Mouse (Mus musculus) kidney, adult 11 months (tissue): Measurements from ENCODE around the gene Shroom1.

ENCODE experiments used
- DNase-seq: peaks from one replicate; pipeline ENCODE4 v3.0.0; 2022

The Shroom1 gene

DNA sequence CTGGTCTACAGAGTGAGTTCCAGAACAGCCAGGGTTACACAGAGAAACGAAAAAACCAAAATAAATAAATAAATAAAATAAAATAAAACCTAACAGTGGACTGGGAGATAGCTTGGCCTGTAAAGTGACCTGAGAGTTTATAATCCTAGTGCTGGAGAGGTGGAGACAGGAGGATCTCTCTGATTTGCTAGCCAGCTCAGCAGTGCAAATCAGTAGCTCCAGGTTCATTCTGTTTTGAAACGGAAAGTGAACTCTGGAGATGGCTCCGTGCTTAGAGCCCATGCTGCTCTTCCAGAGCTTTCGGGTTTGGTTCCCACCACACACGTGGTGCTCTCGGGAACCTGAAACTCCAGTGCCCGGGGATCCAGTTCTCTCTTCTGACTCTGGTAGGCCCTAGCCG, 9.0 kb upstream of the Shroom1 start:
- DNase-seq = no peak

DNA sequence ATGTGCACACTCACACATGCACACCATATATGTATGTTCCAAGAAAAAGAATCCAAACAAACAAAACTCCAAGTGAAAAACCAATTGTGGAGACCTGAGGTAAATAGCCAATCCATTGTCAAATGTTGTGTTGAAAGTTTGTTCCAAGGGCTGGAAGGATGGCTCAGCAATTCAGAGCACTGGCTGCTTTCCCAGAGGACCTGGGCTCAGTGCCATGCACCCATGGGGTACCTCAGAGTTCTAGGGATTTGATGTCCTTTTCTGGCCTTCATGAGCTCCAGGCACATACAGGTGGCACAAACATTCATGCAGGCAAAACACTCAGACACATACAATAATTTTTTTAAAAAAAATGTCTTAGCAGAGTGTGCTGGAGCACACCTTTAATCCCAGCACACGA, 8.5 kb upstream of the Shroom1 start:
- DNase-seq = peak; percentile 74

DNA sequence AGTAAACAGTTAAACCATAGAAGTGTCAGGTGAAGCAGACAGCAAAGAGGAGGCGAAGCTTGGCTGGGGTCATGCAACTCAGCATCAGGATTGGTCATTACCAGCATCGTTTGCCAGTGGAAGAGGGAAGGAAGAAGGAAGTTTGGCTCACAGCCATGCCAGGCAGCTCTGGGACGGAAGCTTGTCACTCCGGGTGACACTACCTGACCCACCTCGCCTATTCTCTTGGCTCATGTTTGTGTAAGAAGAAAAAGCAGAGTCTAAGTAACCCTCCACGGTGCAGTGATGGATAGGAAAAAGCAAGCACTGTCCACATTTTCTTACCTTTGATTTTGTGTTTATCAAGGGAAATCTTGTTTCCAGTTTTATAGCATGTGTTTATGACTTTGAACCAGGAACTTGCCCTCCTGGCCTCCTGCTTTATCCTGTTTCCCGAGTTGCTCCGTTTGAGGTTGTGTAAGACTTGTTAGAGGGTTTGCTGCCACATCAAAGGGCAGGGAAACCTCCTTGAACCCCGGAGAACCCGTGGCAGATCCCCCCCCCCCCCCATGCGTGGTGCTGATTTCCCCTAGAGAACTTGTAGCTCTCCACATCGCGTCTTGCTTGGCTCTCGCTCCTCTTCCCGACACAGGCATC, 6.8 kb upstream of the Shroom1 start:
- DNase-seq = no peak

DNA sequence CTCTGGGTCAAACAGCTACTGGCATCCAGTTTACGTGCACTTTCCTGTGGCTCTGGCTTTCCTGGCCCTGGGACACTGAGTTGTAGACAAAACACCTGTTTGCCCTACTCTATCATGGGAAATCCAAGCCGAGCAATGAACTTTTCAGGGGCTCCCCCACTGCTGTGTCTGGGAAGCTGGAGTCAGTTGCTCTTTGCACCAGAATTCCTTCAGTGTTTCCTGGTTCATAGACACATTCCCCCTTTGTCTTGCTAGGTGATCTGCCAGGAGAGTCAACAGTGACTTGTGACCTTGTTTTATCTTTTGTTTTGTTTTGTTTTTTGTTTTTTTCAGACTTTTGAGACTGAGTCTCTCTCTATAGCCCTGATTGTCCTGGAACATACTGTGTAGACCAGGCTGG, 5.6 kb upstream of the Shroom1 start:
- DNase-seq = no peak

DNA sequence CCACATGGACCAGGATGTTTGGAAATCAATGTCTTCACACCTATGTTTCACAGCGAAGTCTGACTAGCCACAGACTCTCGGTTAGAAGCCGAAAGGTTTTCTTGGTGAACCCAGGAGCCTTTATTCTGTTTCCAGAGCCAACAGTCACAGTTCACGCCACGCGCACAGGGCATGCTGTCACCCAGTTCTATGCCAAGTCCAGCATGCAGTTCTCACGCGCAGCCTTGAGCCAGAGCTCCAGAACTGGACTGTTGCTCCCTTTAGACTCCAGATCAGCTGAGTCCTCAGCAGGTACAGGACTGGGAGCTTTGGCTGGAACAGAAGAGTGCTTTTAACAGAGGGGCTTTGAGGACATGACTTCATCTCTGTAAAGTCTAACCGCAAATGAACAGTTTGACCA, 4.6 kb upstream of the Shroom1 start:
- peak; percentile 31 for DNase-seq

DNA sequence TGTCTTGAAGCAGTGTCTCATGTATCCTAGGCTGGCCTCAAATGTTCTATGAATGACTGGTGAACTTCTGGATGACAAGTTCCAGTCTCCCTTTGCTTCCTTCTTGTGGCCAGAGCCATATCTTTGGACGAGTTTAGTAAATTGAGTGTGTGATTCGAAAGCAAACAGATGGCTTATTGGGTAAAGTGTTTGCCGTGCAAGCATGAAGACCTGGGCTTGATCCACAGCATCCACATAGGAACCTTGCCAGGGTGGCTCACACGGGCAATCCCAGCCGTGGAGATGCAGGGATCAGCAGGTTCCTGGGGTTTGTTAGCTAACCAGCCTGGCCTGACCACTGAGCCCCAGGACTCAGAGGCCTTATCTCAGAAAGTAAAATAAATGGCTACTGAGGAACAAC, 4.0 kb upstream of the Shroom1 start:
- DNase-seq = no peak

DNA sequence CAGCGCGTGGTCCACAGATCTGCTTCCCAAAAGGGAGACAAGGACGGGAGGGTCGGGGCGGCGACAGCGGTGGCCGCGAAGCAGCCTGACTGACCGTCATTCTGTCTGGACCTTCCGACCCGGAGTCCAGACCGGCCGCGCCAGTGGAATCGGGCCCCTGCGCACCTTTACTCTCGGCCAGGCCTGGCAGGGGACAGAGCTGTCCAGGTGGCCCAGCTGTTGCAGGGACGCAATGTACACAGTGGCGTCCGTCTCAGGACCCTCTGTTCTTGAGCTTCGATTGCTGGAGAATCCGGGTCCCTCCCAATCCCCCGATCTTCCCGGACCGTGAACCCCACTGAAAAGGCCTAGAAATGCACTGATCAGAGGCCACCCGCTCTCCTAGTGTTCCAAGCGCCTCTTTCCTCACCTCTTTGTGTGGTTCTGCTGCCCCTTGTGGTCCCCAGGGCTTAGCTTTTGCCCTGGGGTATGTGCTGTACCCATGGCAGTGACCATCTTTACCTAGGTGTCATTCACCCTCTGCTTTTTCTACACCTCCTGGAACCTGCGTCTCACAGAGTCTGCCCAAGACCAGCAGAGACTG, 458 bp downstream of the Shroom1 start:
- no peak for DNase-seq

DNA sequence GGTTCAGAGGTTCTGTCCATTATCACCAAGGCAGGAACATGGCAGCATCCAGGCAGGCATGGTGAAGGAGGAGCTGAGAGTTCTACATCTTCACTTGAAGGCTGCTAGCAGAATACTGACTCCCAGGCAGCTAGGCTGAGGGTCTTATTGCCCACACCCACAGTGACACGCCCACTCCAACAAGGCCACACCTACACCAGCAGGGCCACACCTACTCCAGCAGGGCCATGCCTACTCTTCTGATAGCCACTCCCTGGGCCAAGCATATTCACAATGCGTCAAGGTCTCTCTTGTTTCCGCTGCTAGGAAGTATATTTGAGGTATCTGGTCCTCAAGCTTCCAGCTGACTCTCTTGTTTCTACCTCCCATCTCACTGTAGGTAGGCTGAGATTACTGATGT, 2.0 kb downstream of the Shroom1 start:
- DNase-seq = no peak

DNA sequence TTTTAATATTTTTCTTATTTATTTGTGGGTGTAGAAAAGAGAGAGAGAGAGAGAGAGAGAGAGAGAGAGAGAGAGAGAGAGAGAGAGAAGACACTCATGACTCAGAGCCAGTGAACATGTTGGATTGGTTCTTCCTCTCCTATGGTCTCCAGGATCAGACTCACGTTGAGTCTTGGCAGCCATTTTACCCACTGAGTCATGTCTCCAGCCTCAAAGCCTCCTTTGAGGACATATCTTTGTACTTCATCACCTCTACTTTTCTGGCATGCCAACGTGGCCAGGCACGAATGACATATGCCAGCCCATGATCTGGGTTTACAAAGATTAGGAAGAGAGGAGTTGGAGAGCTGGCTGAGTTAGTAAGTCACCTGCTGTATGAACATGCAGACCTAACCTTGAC, 3.2 kb downstream of the Shroom1 start:
- DNase-seq = no peak

DNA sequence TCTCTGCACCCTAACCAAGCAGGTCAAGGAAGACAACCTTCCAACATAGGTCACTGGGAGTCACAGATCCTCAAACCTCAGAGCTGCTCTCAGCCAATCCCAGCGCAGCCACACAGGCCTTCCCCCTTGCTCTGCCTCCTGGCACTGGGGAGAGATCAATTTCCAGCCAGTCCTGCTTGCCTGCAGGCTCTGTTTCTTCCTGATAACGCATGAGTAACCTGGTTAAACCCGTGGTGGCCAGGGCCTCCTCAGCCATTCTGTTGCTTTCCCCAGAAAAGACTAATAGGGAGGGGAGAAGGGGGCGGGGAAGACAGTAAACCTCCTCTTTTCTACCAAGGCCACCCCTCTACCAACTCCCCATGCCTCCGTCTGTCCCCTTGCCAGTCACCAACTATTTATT, 4.7 kb downstream of the Shroom1 start:
- DNase-seq = peak; percentile 30

DNA sequence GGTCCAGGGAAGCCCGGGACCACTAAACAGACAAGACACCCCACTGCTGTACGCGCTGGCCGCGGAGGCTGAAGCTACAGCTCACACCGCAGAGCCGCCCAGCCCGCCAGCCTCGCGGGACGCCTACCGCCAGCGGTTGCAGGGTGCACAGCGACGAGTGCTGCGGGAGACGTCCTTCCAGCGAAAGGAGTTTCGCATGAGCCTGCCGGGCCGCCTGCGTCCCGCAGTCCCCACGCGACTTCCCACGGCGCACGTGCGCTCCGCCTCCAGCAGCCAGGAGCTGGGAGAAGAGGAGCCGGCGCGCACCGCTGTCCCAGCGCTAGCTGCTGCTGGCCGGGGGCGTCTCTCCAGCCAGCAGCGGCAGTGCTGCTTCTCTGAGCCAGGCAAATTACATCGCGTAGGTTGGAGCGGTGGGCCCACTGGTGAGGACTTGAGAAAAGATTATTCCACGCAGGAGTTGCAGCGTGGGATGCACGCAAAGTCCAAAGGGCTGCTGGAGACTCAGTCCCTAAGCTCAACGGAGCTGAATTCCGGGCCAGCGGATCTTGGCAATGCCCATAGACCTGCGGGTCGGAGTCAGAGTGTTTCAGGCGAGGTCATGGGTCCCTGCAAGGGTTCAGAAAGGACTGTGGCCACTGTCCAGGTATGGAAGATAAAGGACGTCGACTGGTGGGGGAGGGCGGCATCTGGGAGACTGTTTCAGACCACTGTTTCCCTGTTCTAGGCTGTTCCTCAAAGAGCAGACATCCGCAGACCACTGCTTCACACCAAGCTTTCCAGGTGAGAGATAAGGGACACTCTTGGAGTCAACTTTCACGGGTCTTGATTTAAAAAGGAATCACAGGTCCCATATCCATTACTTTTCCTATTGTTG, 6.8 kb downstream of the Shroom1 start:
- DNase-seq = no peak

DNA sequence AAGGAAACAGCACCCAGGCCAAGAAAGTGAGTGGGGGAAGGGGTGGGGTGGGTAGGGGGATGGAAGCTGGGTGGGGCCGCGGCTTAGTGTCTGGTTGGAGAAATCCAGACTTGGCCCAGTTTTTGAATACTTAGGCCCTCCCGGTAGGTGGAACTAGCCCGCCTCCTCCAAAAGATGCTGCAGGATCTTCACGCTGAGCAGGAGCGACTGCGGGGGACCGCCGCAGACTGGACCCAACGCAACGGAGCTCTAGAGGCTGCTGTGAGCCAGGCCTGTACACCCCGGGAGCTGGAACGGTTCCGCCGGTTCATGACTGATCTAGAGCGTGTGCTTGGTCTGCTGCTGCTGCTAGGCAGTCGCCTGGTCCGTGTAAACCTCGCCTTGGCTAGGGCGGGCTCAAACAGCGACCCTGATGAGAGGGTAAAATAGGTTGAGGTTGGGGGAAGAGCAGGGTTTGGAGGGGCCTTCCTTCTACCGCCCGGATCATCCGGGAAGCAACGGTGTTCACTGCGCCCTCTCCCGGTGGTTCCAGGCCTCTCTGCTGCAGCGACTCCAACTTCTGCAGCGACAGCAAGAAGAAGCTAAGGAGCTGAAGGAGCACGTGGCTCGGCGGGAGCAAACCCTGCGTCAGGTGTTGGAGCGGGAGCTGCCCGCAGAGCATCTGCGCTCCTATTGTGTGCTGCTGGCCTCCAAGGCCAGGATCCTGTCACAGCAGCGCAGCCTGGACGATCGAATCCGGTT, 9.4 kb downstream of the Shroom1 start:
- peak; percentile 64 for DNase-seq

DNA sequence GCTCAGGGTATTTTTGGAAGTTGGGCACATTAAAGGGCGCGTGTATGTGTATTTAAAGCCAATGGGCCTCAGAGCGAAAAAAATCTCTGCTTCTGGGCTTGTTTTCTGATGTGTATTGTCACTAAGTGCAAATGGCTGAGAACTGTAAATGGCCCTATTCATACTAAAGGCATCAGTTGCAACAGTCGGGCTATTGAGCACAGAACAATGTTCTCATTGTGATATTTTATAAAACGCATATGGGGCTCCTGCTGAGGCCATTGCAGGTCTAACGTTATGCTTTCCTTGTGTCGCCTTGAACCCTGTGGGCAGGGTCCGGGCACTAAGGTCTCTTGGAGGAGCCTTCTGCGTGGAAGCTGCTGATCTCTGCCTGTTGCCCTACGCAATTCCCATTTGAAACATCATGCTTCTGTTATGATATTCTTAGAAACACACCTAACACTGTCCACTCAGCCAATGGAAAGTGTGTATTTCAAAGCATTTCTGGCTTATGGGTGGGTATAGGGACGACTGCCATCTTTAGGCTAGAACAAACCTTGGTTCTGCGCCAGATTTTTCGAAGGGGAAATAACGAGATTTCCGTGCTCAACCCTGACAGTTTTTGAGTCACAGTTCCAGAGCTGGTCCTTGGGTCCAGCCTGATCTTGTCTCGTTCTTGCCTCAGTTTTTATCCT, 12.4 kb downstream of the Shroom1 start:
- DNase-seq = peak; percentile 25

DNA sequence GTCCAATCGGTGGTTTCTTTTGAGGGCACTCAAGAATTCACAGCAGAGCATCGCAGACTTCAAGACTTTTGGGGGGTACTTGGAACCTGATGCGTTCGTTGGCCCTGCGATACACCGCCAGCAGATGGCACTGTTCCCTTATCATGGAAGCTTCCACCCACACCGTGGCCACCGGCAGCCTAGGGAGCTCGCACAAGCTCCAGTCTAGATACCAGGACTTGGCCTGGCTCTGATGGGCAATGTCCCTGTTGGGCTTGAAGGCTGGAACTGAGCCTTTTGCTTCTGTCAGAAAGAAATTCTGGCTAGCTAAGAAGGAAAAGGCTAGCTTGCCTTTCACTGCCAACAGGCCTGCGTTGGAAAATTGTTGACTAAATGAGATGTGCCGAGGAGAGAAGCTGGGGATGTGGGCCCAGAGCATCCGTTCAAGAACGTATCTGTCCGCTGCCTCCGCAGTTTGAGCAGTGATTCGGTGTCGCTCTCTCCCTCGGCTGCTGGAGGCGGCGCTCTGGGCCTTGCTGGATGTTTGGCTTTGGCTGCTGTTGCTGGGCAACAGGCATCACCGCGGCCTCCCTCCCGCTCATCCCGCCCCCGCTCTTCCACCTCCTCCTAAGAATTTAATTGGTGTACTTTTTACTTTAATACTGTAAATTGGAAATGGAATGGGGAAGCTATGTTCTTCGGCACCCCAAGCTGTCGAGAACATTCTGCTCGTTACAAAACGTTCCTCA, 13.1 kb downstream of the Shroom1 start, which contains the start of gene Gm9837:
TSS of gene Gm9837 (minus strand) at position 512 of the 728 bp plus-strand sequence.
- peak; percentile 73 for DNase-seq

DNA sequence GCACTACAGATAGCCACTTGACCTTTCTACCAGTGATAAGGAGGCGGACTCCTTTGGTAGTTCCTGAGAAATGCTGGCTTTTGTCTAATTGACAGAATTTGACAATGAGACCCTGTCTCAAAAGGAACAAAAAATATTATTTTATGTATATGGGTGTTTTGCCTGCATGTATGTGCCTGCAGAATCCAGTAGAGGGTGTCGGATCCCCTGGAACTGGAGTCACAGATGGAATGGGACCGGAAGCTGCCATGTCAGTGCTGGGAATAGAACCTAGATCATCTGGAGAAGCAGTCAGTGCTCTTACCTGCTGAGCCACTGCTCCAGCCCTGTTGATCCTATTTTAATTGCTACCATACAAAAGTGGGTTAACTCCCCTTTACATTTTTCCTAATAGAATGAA, 15.7 kb downstream of the Shroom1 start:
- no peak for DNase-seq

DNA sequence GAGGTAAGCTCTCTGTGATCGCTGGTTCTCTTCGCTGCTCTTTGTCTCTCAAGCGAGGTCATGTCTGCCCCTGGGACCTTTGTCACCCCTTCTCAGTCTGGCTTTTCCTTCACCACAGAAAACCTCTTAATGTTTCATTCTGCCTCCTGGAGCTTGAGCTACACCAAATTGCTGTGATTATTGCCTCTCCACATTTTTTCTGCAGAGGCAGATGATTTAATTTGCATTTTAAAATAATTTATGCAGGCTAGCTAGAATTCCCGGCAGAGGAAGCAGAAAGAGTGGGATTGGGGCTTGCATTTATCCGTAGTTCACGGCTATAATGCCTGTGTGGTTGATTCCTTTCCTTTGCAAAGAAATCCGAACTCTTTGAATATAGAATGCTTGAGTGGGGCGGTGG, 18.6 kb downstream of the Shroom1 start:
- no peak for DNase-seq

DNA sequence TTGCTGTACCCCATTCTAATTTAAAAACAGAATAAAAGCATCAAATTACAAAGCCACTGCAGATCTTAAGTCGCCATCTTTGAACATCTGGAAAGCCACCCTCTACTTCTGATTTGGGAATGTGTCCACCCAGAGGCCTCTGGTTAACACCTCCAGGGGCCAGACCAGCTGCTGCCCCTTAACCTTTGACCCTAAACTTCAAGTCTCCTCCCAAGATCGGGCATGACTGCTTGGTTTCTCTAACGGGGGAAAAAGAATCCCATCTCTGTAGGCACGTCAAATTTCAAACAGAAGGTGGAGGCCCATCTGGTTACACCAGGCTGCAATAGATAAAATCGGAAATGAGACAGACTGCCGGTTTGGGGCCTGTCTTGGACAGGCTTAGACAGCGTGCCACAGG, 20.8 kb downstream of the Shroom1 start:
- no peak for DNase-seq

DNA sequence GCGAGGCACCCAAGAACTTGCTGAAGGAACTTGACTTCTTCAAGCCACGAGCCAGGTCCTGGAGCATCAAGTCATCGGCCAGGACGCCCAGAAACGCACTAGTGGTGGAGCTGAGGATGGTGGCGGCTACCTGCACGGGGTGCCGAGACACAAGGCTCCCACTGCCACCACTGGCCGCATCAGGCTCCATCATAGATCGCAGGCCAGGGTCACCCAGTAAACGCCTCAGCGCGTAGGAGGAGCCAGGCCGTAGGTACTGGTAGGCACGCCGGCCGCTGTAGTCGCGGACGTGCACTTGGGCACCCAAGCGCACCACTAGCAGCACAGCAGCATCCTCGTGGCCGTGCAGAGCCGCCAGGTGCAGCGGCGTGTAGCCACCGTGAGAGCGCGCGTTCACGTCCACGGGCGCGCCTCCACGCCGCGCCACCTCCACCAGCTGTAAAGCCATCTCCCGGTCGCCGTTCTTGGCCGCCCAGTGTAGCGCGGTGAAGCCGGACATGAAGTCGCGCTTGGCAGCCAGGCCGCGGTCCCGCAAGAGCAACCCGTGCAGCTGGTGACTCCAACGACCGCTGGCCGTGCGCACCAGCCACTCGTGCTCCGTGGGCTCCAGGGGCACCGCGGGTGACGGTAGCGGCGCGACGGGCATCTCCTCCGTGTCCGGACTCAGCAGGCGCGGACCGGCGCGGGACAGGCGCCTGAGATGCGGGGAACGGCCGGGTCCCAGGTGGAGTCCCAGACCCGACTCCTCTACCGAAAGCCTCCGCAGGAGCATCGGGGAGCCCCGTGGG, 21.6 kb downstream of the Shroom1 start:
- DNase-seq = no peak

DNA sequence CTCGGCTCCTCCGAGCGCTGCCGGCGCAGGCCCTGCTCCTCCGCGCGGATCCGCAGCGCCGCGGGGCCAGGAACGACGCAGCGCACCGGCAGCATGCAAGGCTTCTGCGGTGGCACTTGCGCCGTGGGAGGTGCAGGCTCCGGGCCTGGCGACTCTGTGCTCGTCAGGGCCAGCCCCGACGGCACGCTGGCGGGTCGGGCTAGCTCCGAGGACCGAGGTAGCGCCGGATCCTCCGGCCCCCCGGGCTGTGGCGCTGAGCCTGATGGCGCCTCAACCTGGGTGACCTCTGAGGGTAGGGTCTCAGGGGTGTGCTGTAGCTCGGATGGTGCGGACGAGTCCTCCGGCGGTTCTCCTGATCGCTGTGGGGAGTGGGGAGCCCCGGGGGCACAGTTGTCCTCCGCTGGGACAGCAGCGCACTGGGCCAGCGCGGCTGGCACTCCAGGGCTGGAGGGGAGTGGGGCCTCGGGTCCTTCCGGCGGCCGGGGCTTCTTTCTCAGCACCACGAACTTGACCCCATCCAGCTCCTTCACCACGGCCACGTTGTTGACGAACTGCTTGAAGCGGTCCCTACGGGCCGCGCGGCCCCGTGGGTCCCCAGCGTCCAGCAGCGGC, 22.3 kb downstream of the Shroom1 start:
- DNase-seq = no peak

DNA sequence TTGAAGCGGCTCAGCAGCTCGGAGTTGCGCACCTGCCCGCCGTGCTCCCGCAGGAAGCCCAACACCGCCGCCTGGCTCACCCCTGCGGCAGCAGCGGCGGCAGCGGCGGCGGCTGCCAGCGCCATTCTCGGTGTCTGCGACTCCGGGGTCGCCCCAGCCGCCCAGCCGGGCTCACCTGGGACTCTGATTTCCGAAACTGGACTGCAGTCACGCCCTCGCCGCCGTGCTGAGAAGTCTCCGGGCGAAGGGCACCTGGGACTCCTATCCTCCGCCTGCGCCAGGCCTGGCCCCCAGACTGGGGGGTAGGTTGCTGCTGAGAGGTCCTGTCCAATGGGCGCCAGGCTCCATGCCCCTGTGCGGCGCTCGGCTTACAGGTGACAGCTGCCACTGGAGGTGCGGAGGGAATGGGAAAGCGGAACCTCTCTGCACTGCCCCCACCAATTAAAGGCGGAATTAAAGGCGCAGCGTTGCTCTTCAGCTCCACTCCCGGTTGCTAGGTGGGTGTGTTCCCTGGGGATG, 22.8 kb downstream of the Shroom1 start, which contains the start of the genes Gm9945 and Sowaha:
TSS of gene Gm9945 (plus strand) at position 384 of the 519 bp plus-strand sequence.
TSS of gene Sowaha (minus strand) at position 492 of the 519 bp plus-strand sequence.
- peak; percentile 79 for DNase-seq
